Mouse (Mus musculus) ES-E14 (cell line): ENCODE measurements around the gene Htr3b. TPM values are rescaled to one million over a fixed set of nuclear protein-coding genes. Genes with fewer than 3 reads are reported as not detected.

Source experiments
- DNase-seq: peaks from one replicate; pipeline ENCODE4 v3.0.0-alpha.2; 2013; ENCODE audit warnings: low read depth, low spot score
- H3K27ac ChIP-seq: 2 replicates; pipeline ENCODE4 v1.5.1; 2012; ENCODE audit warnings: low read depth, mild to moderate bottlenecking, low read length, moderate library complexity, mixed read lengths; ENCODE audit not compliant: poor library complexity, insufficient read depth, severe bottlenecking
- H3K36me3 ChIP-seq: 2 replicates; pipeline ENCODE4 v1.6.1; 2012; ENCODE audit warnings: mild to moderate bottlenecking, low read length, moderate library complexity, mixed read lengths; ENCODE audit not compliant: control insufficient read depth, poor library complexity, insufficient read depth, severe bottlenecking
- H3K4me1 ChIP-seq, 2 experiments: fragments of 150-350 bp in 1 of 2; sonication (generic) in 1 of 2; 2 replicates each; pipeline ENCODE4 v1.6.1; 2012; ENCODE audit warnings: low read length in 2 of 2, mild to moderate bottlenecking in 1 of 2, mixed read lengths in 1 of 2; ENCODE audit not compliant: control insufficient read depth in 2 of 2, insufficient read depth in 2 of 2, poor library complexity in 1 of 2
- H3K4me3 ChIP-seq, 2 experiments: fragments of 150-350 bp in 1 of 2; sonication (generic) in 1 of 2; 2 replicates each; pipeline ENCODE4 v1.5.1; 2012; ENCODE audit warnings: low read length in 2 of 2, low read depth in 1 of 2, mild to moderate bottlenecking in 1 of 2, mixed read lengths in 1 of 2; ENCODE audit not compliant: insufficient read depth in 1 of 2, poor library complexity in 1 of 2, severe bottlenecking in 1 of 2
- H3K9ac ChIP-seq: 2 replicates; pipeline ENCODE4 v1.6.1; 2012; ENCODE audit warnings: low read depth, mild to moderate bottlenecking, low read length, mixed read lengths; ENCODE audit not compliant: poor library complexity, insufficient read depth, severe bottlenecking
- H3K9me3 ChIP-seq: fragments of 150-350 bp; sonication (generic); 2 replicates; pipeline ENCODE4 v1.6.1; 2012; ENCODE audit warnings: low read depth, mild to moderate bottlenecking, low read length; ENCODE audit not compliant: control insufficient read depth, insufficient read depth
- CHD2 ChIP-seq: IDR thresholded peaks from 2 replicates; pipeline ENCODE4 v1.6.1; 2014; ENCODE audit warnings: mild to moderate bottlenecking, low read depth, low read length, inconsistent platforms
- HCFC1 ChIP-seq: IDR thresholded peaks from 2 replicates; pipeline ENCODE4 v1.6.1; 2012; ENCODE audit warnings: low read length, inconsistent platforms, borderline replicate concordance; ENCODE audit not compliant: insufficient read depth
- MAFK ChIP-seq: IDR thresholded peaks from 2 replicates; pipeline ENCODE4 v1.6.1; 2014; ENCODE audit warnings: mild to moderate bottlenecking, low read depth, low read length, inconsistent platforms; ENCODE audit not compliant: insufficient read depth
- ZC3H11A ChIP-seq: IDR thresholded peaks from 2 replicates; pipeline ENCODE4 v1.6.1; 2012; ENCODE audit warnings: low read depth, mild to moderate bottlenecking, inconsistent platforms, low read length, borderline replicate concordance
- ZNF384 ChIP-seq: IDR thresholded peaks from 2 replicates; pipeline ENCODE4 v1.6.1; 2012; ENCODE audit warnings: low read depth, low read length, inconsistent platforms
- in situ Hi-C, 2 experiments: fragments of 600-800 bp; cut with MboI; formaldehyde crosslinking; loops; one replicate each; pipeline ENCODE4 v1.15.1; 2025; ENCODE audit warnings: low sequenced_read_pairs in 2 of 2, inconsistent platforms in 1 of 2; ENCODE audit not compliant: unreplicated experiment in 2 of 2
- total RNA-seq: library from RNA; depleted of rRNA; stranded (reverse); fragments of 300-350 nt; gene quantifications from 2 replicates; pipeline ENCODE4 v1.2.3, GENCODE M21; 2012; rRNA removed

The Htr3b gene
- total RNA-seq: not detected in 2 replicates

DNA sequence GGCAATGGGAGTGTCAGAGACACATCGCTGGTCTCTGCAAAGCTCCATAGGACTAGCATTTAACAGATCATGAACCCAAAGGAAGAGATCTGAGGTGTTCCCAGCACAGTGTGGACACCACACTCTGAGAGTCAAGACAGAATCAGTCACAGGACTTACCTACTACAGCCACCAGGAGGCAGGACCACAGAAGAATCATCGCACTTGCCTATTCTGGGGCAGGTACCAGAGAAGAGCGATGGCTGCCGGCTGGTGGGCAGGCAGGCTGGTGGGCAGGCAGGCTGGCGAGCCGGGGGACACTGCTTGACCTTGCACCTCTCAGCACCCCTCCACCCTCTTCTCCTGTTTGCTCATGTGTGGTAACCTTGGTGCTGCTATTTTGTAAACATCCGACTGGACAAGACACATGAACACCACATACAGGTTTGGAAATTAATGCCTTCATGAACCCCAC lies at the start of gene Htr3b:
TSS of gene Htr3b (minus strand) at position 404 of the 454 bp plus-strand sequence.
- Histone ChIP-seq H3K9ac (no peak within 1 kb of the TSS), H3K36me3 (no peaks in the 10 kb centered on the region), H3K27ac (no peak within 1 kb of the TSS), H3K9me3 (no peaks in the 10 kb centered on the region), H3K4me1 (peaks cover 3 to 5% of the 10 kb centered on the region in 2 experiments; a peak in 1 of 4 replicates), H3K4me3 (no peak within 1 kb of the TSS)
- in situ Hi-C loops: loop anchor here (10.0 to 25.0 kb wide), 2 partner anchors 300 to 302 kb away; no protein-coding TSS in a partner anchor
- DNase-seq: no peak
- no peak for TF ChIP-seq HCFC1
- TF ChIP-seq ZNF384: no peak
- TF ChIP-seq CHD2: no peak
- TF ChIP-seq MAFK: no peak
- no peak for TF ChIP-seq ZC3H11A

DNA sequence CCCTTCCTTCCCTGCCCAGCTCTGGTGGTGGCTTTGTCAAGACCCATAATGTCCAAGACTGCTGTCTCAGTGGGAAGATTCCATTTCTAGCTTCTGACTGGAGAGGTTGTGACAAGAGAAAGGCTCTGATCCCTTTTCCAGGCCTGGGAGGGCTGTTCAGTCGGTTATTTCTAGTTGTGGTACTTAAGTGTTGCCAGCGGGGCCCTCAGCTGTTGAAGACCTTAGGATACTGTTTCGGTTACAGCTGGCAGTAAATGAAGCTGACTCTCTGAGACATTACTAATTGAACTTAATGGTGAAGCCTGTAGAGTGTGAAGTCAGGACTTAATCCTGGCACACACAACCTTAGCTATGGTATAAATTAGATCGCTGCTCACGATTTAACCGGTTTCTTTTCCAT lies 34.5 kb upstream of the Htr3b start:
- in situ Hi-C loops: no loop called here
- Histone ChIP-seq H3K36me3 (peaks cover 36% of the 10 kb centered on the region), H3K4me1 (peaks cover 4 to 15% of the 10 kb centered on the region in 2 experiments; a peak in 2 of 4 replicates), H3K27ac (no peak overlapping the region), H3K4me3 (no peak overlapping the region), H3K9ac (no peak overlapping the region), H3K9me3 (no peaks in the 10 kb centered on the region)
- no peak for DNase-seq
- TF ChIP-seq MAFK (no peak), ZC3H11A (no peak), CHD2 (no peak), HCFC1 (no peak)

- Histone ChIP-seq H3K9me3 (no peaks in the 10 kb centered on the region), H3K36me3 (peaks cover 32% of the 10 kb centered on the region), H3K27ac (no peak overlapping the region), H3K9ac (no peak overlapping the region), H3K4me1 (peaks cover 11 to 31% of the 10 kb centered on the region in 2 experiments; a peak in 3 of 4 replicates), H3K4me3 (no peak overlapping the region)
- no peak for TF ChIP-seq CHD2
- no peak for TF ChIP-seq ZC3H11A
- no peak for DNase-seq
- in situ Hi-C loops: no loop called here
These were observed 30.9 kb upstream of the Htr3b start for GRCm38 (mm10) chr9:48995735-48996134.

- H3K9ac ChIP-seq: peak overlapping the region; percentile 21; the same call in 1 of the 2 replicates
- TF ChIP-seq MAFK (no peak), ZC3H11A (no peak), HCFC1 (no peak), CHD2 (no peak), ZNF384 (no peak)
- in situ Hi-C loops: no loop called here
- H3K4me1 ChIP-seq: peaks cover 11 to 31% of the 10 kb centered on the region in 2 experiments; a peak in 3 of 4 replicates
- H3K27ac ChIP-seq: no peak overlapping the region
- H3K9me3 ChIP-seq: no peaks in the 10 kb centered on the region
- H3K4me3 ChIP-seq: no peak overlapping the region
- peaks cover 30% of the 10 kb centered on the region for H3K36me3 ChIP-seq
- no peak for DNase-seq
These were observed 30.0 kb upstream of the Htr3b start for GRCm38 (mm10) chr9:48994779-48995178.

- H3K4me1 ChIP-seq: peaks cover 8 to 31% of the 10 kb centered on the region in 2 experiments; a peak in 3 of 4 replicates
- DNase-seq: peak; percentile 66
- H3K27ac ChIP-seq: peak overlapping the region; percentile 92; the same call in 1 of the 2 replicates
- peak overlapping the region in 1 of 2 experiments; percentile 7; a peak in 1 of 4 replicates for H3K4me3 ChIP-seq
- H3K9me3 ChIP-seq: no peaks in the 10 kb centered on the region
- in situ Hi-C loops: no loop called here
- H3K9ac ChIP-seq: no peak overlapping the region; the same call in 1 of the 2 replicates
- H3K36me3 ChIP-seq: peaks cover 24% of the 10 kb centered on the region
- TF ChIP-seq MAFK (no peak), CHD2 (no peak), ZNF384 (no peak), HCFC1 (no peak), ZC3H11A (no peak)
These were observed 26.9 kb upstream of the Htr3b start for GRCm38 (mm10) chr9:48991671-48992070.
